Mouse (Mus musculus): ENCODE results near the gene Sema6d.

DNA sequence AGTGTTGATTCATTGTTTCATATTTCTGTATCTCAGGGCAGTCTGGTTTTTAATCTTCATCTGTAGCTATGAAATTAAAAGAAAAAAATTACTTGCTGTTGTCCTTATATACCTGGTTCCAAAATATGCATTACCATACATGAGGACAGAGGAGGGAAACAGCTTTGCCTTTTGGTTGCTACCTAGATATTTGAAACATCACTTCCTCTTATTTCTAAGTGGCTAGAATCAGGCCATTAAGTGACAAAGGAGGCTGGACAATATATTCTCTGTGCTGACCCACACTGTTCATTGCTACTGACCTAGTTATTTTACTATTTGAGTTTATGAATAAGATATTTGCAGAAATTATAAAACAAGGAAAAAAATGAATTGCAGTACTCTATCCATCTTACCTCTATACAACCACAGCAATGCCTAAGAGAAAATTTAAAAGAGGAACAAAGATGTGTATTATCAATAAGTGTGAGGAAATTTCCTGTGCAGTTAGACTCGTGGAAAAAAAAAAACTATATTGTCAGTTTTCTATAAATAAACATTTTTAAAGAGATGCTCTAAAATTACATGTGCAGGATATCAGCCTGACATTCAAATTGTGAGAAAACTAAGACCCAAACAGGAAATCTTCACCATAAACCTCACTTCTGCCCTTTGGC lies 330.5 kb downstream of the Sema6d start:
- TF ChIP-seq CTCF (IDR thresholded peaks at IDR 0.05; ENCODE audit: borderline replicate concordance, insufficient read depth, low read length): no peak
- TF ChIP-seq POLR2A (IDR thresholded peaks at IDR 0.05; ENCODE audit: low read depth, low read length): no peak
